Mouse (Mus musculus): ENCODE results near the gene Olfr1361. TPM values are rescaled to one million over a fixed set of nuclear protein-coding genes. Genes with fewer than 3 reads are reported as not detected.

The Olfr1361 gene
- polyA plus RNA-seq (2015; fragmentation: Nextera tagmentation; extraction: Ambion mirVana), result not detected in 2 replicates

- no peaks in the 10 kb centered on the region for H3K9me3 ChIP-seq (ENCODE audit: control insufficient read depth, low read length)
- no peak within 1 kb of the TSS for H3K9ac ChIP-seq (ENCODE audit: low read depth, low read length)
- no peaks in the 10 kb centered on the region for H3K36me3 ChIP-seq (ENCODE audit: control insufficient read depth, insufficient read depth, low read length)
- no peaks in the 10 kb centered on the region for H3K4me1 ChIP-seq (ENCODE audit: control insufficient read depth, insufficient read depth, low read depth, low read length)
- no peak within 1 kb of the TSS for H3K4me3 ChIP-seq (ENCODE audit: low read length)
- WGBS, result 68% methylated on average over 2 of the region's 2 CpGs
- no peak for ATAC-seq
- no peaks in the 10 kb centered on the region for H3K27me3 ChIP-seq (replicated peaks; ENCODE audit: control insufficient read depth, insufficient read depth, low read length)
- no peak within 1 kb of the TSS for H3K27ac ChIP-seq (ENCODE audit: low read depth, low read length)
- H3K4me2 ChIP-seq (ENCODE audit: low read length), result no peak within 1 kb of the TSS
Observed at GRCm38 (mm10) chr13:21663286-21663685, at the start of gene Olfr1361. Olfr1361 (minus strand) TSS chr13:21663386.

- no peak overlapping the region for H3K9ac ChIP-seq (ENCODE audit: low read depth, low read length)
- H3K4me1 ChIP-seq (ENCODE audit: control insufficient read depth, insufficient read depth, low read depth, low read length), result peaks cover 8% of the 10 kb centered on the region
- WGBS, result 26% methylated on average over 4 of the region's 4 CpGs
- peak overlapping the region; percentile 71 for H3K4me3 ChIP-seq (ENCODE audit: low read length)
- no peaks in the 10 kb centered on the region for H3K27me3 ChIP-seq (replicated peaks; ENCODE audit: control insufficient read depth, insufficient read depth, low read length)
- no peak overlapping the region for H3K27ac ChIP-seq (ENCODE audit: low read depth, low read length)
- no peaks in the 10 kb centered on the region for H3K9me3 ChIP-seq (ENCODE audit: control insufficient read depth, low read length)
- ATAC-seq, result no peak
- H3K36me3 ChIP-seq (ENCODE audit: control insufficient read depth, insufficient read depth, low read length), result no peaks in the 10 kb centered on the region
- peak overlapping the region; percentile 79 for H3K4me2 ChIP-seq (ENCODE audit: low read length)
Observed at GRCm38 (mm10) chr13:21711698-21712097, 48.5 kb upstream of the Olfr1361 start.

GRCm38 (mm10) chr13:21710821-21711525 lies 47.8 kb upstream of the Olfr1361 start:
- H3K27me3 ChIP-seq (replicated peaks; ENCODE audit: control insufficient read depth, insufficient read depth, low read length), result no peaks in the 10 kb centered on the region
- H3K4me2 ChIP-seq (ENCODE audit: low read length), result peak overlapping the region; percentile 79
- peak; percentile 90 for ATAC-seq
- peak overlapping the region; percentile 57 for H3K9ac ChIP-seq (ENCODE audit: low read depth, low read length)
- H3K9me3 ChIP-seq (ENCODE audit: control insufficient read depth, low read length), result no peaks in the 10 kb centered on the region
- peaks cover 8% of the 10 kb centered on the region for H3K4me1 ChIP-seq (ENCODE audit: control insufficient read depth, insufficient read depth, low read depth, low read length)
- 2% methylated on average over 22 of the region's 22 CpGs for WGBS
- no peaks in the 10 kb centered on the region for H3K36me3 ChIP-seq (ENCODE audit: control insufficient read depth, insufficient read depth, low read length)
- peak overlapping the region; percentile 71 for H3K4me3 ChIP-seq (ENCODE audit: low read length)
- H3K27ac ChIP-seq (ENCODE audit: low read depth, low read length), result no peak overlapping the region

- peaks cover 4% of the 10 kb centered on the region for H3K4me1 ChIP-seq (ENCODE audit: control insufficient read depth, insufficient read depth, low read depth, low read length)
- H3K27ac ChIP-seq (ENCODE audit: low read depth, low read length), result peak overlapping the region; percentile 83
- no peaks in the 10 kb centered on the region for H3K9me3 ChIP-seq (ENCODE audit: control insufficient read depth, low read length)
- peak overlapping the region; percentile 71 for H3K4me3 ChIP-seq (ENCODE audit: low read length)
- peak overlapping the region; percentile 68 for H3K9ac ChIP-seq (ENCODE audit: low read depth, low read length)
- WGBS, result under 1% methylated on average over 32 of the region's 32 CpGs
- ATAC-seq, result peak; percentile 88
- no peaks in the 10 kb centered on the region for H3K27me3 ChIP-seq (replicated peaks; ENCODE audit: control insufficient read depth, insufficient read depth, low read length)
- no peaks in the 10 kb centered on the region for H3K36me3 ChIP-seq (ENCODE audit: control insufficient read depth, insufficient read depth, low read length)
- H3K4me2 ChIP-seq (ENCODE audit: low read length), result peak overlapping the region; percentile 47
Observed at GRCm38 (mm10) chr13:21710031-21710711, 47.0 kb upstream of the Olfr1361 start.

- Histone ChIP-seq H3K9me3 (ENCODE audit: control insufficient read depth, low read length) (no peaks in the 10 kb centered on the region), H3K27me3 (replicated peaks; ENCODE audit: control insufficient read depth, insufficient read depth, low read length) (no peaks in the 10 kb centered on the region), H3K4me3 (ENCODE audit: low read length) (no peak overlapping the region), H3K9ac (ENCODE audit: low read depth, low read length) (no peak overlapping the region), H3K4me2 (ENCODE audit: low read length) (no peak overlapping the region), H3K4me1 (ENCODE audit: control insufficient read depth, insufficient read depth, low read depth, low read length) (no peaks in the 10 kb centered on the region; the same call in 1 of the 2 replicates), H3K36me3 (ENCODE audit: control insufficient read depth, insufficient read depth, low read length) (no peaks in the 10 kb centered on the region), H3K27ac (ENCODE audit: low read depth, low read length) (no peak overlapping the region)
- no peak for ATAC-seq
- WGBS, result 74% methylated on average over 4 of the region's 4 CpGs
Observed at GRCm38 (mm10) chr13:21706669-21707068, 43.5 kb upstream of the Olfr1361 start.

GRCm38 (mm10) chr13:21697811-21698210 lies 34.6 kb upstream of the Olfr1361 start, which contains the start of gene Olfr1359:
Olfr1359 (plus strand) TSS chr13:21698111.
- H3K36me3 ChIP-seq (ENCODE audit: control insufficient read depth, insufficient read depth, low read length), result no peaks in the 10 kb centered on the region
- H3K4me3 ChIP-seq (ENCODE audit: low read length), result no peak within 1 kb of the TSS
- H3K27me3 ChIP-seq (replicated peaks; ENCODE audit: control insufficient read depth, insufficient read depth, low read length), result no peaks in the 10 kb centered on the region
- H3K4me2 ChIP-seq (ENCODE audit: low read length), result no peak within 1 kb of the TSS
- no peaks in the 10 kb centered on the region for H3K4me1 ChIP-seq (ENCODE audit: control insufficient read depth, insufficient read depth, low read depth, low read length)
- no peak within 1 kb of the TSS for H3K9ac ChIP-seq (ENCODE audit: low read depth, low read length)
- no peak within 1 kb of the TSS for H3K27ac ChIP-seq (ENCODE audit: low read depth, low read length)
- no peaks in the 10 kb centered on the region for H3K9me3 ChIP-seq (ENCODE audit: control insufficient read depth, low read length)
- no peak for ATAC-seq

GRCm38 (mm10) chr13:21677305-21677704 lies 14.1 kb upstream of the Olfr1361 start, which contains the start of gene Olfr1360:
Olfr1360 (minus strand) TSS chr13:21677405.
- no peak within 1 kb of the TSS for H3K9ac ChIP-seq (ENCODE audit: low read depth, low read length)
- no peak within 1 kb of the TSS for H3K4me3 ChIP-seq (ENCODE audit: low read length)
- H3K4me2 ChIP-seq (ENCODE audit: low read length), result no peak within 1 kb of the TSS
- H3K4me1 ChIP-seq (ENCODE audit: control insufficient read depth, insufficient read depth, low read depth, low read length), result no peaks in the 10 kb centered on the region
- no peaks in the 10 kb centered on the region for H3K36me3 ChIP-seq (ENCODE audit: control insufficient read depth, insufficient read depth, low read length)
- H3K9me3 ChIP-seq (ENCODE audit: control insufficient read depth, low read length), result no peaks in the 10 kb centered on the region
- no peaks in the 10 kb centered on the region for H3K27me3 ChIP-seq (replicated peaks; ENCODE audit: control insufficient read depth, insufficient read depth, low read length)
- no peak for ATAC-seq
- H3K27ac ChIP-seq (ENCODE audit: low read depth, low read length), result no peak within 1 kb of the TSS
- 82% methylated on average over 2 of the region's 2 CpGs for WGBS

GRCm38 (mm10) chr13:21642418-21642817 lies 20.8 kb downstream of the Olfr1361 start, which contains the start of gene Olfr11:
Olfr11 (minus strand) TSS chr13:21642518.
- Histone ChIP-seq H3K36me3 (ENCODE audit: control insufficient read depth, insufficient read depth, low read length) (no peaks in the 10 kb centered on the region), H3K9me3 (ENCODE audit: control insufficient read depth, low read length) (no peaks in the 10 kb centered on the region), H3K27ac (ENCODE audit: low read depth, low read length) (no peak within 1 kb of the TSS), H3K9ac (ENCODE audit: low read depth, low read length) (no peak within 1 kb of the TSS), H3K4me1 (ENCODE audit: control insufficient read depth, insufficient read depth, low read depth, low read length) (no peaks in the 10 kb centered on the region), H3K4me2 (ENCODE audit: low read length) (no peak within 1 kb of the TSS), H3K4me3 (ENCODE audit: low read length) (no peak within 1 kb of the TSS), H3K27me3 (replicated peaks; ENCODE audit: control insufficient read depth, insufficient read depth, low read length) (no peaks in the 10 kb centered on the region)
- WGBS, result 69% methylated on average over 2 of the region's 2 CpGs
- no peak for ATAC-seq

- H3K9ac ChIP-seq (ENCODE audit: low read depth, low read length), result no peak within 1 kb of the TSS
- no peaks in the 10 kb centered on the region for H3K9me3 ChIP-seq (ENCODE audit: control insufficient read depth, low read length)
- H3K36me3 ChIP-seq (ENCODE audit: control insufficient read depth, insufficient read depth, low read length), result no peaks in the 10 kb centered on the region
- no peak within 1 kb of the TSS for H3K4me2 ChIP-seq (ENCODE audit: low read length)
- ATAC-seq, result no peak
- H3K4me3 ChIP-seq (ENCODE audit: low read length), result no peak within 1 kb of the TSS
- no peaks in the 10 kb centered on the region for H3K27me3 ChIP-seq (replicated peaks; ENCODE audit: control insufficient read depth, insufficient read depth, low read length)
- H3K4me1 ChIP-seq (ENCODE audit: control insufficient read depth, insufficient read depth, low read depth, low read length), result no peaks in the 10 kb centered on the region
- H3K27ac ChIP-seq (ENCODE audit: low read depth, low read length), result no peak within 1 kb of the TSS
Observed at GRCm38 (mm10) chr13:21613922-21614321, 49.3 kb downstream of the Olfr1361 start, which contains the start of gene Olfr1362. Olfr1362 (minus strand) TSS chr13:21614022.
